Mouse (Mus musculus) monocyte, adult 5-6 weeks (primary cell): ENCODE measurements around the gene Sec11a. TPM values are rescaled to one million over a fixed set of nuclear protein-coding genes. Genes with fewer than 3 reads are reported as not detected.
"Not testable (repeated sequence)": the region's sequence is repeated elsewhere in the genome, so short reads cannot be mapped to it uniquely, and the experiment has no call there.

Experiments used
- ATAC-seq: fragments of 153-309, 156-312 bp; replicated peaks from 2 replicates; pipeline ENCODE4 v1.8.0; 2017; ENCODE audit warnings: mild to moderate bottlenecking; ENCODE audit not compliant: low TSS enrichment, insufficient number of reproducible peaks, severe bottlenecking, poor library complexity, low FRiP score
- total RNA-seq: library from RNA; stranded (forward); fragments of 200-1000, 200-491, 200-594 nt; gene quantifications from 3 replicates; pipeline ENCODE4 v1.2.3, GENCODE M21; 2017

Sec11a gene
- total RNA-seq: 316 to 442 TPM (median 424 TPM) in 3 replicates

DNA sequence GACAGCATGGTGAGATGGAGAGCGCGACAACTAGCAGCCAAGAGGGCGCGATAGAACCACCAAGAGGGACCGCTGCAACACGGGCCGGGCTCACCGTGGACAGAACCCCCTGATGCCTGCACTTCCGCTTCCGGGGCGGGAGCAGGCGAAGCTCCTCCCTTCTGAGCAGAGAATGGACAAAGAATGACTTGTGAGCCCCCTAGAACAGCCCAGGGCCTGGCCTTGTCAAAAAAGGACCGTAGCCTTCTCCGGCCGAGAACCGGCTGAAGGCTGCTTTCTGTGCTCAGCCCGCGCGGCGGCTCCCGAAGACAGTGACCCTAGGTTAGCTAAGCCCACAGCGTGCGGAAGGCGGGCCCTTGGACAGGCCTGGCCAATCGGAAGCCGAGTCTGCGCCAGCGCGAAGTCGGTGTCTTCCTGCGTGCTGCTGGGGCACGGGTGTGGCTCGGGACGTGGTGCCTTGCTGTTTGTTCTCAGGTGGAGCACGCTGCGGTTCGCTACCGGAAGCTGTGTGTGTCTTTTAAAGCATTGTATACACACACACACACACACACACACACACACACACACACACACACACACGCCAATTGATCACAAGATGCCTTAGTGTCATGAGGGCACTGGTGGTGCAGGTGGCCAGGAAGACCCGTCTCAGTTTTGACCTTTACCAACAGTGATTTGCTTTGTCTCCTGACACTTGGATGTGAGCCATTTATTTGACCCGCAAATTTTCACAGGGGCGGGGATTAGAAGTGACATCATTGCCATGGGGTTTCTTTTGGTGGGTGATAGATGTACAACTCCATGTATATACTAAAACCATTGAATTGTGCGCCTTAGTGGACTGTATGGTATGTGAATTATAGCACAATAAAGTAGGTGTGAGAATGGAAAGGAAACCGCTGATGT lies at the start of gene Sec11a:
Gene Sec11a, minus strand, starts transcription at position 336 of the 906 bp plus-strand sequence.
- peak; percentile 98 for ATAC-seq

DNA sequence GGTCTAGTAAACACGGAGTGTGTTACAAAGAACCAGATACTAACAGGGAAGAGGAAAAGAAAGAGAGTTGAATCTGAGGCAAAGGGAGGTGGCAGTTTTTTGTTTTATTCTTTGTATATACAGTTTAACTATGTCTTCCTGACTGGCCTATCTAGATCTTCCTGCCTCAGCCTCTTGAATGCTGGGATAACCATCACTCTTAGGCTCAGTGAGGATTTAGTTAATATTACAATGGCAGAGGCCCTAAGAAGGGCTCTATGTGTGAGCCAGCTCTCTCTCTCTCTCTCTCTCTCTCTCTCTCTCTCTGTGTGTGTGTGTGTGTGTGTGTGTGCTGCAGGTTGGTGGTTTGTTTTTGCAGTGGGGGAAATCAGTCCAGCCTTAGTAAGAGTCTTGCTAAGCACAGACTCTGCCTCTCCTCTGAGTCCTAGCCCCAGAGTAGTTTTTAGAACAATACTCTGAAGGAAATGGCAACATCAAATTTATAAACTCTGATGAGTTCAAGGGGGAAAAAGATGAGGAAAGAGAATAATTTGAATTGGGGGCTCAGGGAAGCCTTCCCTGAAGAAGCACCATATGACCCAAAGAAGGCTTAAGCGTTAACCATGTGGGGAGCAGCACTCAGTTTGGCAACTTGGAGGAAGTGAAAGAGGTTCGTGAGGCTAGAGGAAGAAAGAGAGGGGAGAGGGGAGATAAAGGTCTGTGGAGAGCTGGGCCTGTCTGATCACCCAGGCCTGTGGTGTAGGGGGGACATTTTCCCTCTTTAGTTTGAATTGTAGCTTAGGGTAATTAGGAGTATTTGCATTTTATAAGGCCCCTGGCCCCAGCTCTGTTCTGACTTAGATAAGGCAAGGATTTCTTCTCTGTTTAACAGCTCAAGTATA lies 47.9 kb upstream of the Sec11a start:
- ATAC-seq: peak; percentile 56

DNA sequence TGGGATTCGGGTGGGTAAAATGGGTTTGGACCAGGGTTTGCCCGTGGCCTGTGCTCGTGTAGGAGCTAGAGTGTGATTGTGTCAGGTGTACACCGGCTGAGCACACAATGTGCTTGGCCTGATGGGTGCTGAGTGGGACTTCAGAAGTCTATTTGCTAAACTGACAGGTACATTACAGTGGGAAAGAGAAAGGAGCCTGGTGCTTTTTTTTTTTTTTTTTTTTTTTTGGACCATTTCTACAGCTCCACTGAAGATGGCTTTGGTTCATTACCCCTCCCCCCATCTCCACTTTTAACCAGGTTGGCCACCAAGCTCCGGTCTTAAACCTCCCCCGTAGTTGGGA lies 47.1 kb upstream of the Sec11a start:
- no peak for ATAC-seq

DNA sequence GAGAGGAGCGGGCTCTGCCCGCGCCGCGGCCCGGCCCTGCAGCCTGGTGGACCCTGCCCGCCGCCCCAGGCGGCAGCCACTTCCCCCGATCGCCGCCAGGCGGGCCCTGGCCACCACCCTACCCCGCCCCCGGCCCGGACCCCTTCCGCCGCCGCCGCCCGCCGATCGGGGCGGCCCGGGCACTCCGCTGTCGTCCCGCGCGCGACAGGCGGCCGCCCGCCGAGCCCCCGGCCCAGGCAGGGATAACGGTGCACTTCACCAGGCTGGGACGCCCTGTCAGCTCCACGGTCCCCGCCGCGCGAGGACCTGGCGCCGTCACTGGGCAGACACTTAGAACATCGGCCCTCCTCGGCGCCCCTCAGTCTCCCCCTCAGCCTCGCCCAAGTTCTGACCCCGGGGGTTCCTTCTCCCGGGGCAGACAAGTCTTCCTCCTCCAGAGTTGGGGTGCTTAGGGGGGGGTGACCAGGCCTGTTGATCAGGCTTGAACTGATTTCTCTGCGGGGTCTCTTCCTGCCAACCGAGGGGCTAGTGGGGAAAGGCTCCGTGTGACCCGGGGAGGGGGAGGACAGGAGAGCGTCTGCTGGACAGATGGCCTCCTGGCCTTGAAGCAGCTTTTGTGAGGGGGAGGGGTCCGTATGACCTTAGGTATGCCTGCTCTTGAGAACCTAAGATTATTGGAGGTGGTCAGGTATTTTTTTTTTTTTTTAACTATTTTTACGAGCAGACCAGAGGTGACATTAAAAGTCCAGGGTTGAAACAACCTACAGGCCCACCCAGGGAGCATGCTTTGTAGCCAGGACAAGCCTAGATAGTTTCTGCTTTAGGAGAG lies 46.5 kb upstream of the Sec11a start:
- no peak for ATAC-seq

DNA sequence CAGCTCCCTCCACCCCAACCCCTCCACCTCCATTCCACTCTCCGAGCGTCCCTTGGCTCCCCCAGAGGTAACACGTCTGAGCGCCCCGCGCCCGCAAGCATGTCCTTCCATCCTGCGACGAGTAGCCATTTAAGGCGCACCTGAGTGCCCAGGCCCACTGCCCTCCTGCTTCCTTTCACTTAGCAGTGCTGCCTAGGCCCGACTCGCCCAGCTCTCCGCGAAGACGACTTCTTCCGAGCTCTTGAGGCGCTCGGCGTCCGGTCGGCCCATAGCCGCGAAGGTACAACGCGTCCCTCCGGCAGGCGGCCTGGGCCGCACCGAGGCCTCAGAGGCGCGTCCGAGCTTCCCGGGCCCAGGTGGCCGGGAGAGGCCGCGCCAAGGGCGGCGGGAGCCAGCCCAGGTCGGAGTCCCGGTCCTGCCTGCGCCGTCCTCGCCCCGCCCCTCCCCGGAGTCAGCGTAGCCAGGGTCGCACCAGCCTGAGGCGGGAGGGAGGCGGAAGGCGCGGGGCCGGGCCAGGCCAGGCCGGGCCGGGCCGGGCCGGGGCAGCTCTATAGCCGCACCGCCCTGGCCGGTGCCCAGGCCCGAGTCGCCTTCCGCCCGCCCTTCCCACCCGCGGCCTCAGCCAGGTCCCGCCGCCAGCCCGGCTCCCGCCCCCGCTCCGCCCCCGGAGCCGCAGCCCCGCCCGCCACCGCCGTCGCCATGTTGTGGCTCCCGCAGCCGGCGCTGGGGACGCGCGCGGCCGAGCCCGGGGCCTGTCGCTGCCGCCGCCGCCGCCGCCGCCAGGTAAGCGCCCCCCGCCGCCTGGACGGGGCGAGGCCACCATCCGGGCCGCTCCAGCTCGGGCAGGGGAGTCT lies 45.6 kb upstream of the Sec11a start, which contains the start of gene Zfp592:
Gene Zfp592, plus strand, starts transcription at position 702 of the 854 bp plus-strand sequence.
- ATAC-seq: peak; percentile 33

DNA sequence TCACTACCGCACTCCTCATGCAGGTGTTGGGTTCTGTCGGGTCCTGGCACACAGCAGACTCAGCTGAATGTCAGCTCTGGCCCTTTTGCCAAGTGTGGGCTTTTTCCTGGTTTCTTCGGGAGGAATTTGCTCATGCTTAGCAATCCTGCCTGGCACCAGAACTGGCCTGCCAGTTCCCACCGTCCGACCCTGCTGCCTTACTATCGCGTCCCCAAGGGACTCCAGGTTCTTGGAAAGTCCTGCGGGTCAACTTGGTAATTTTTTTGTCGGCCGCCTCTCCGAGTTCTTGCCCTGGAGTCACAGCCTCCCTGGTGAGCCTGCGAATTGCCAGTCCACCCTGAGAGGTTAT lies 45.0 kb upstream of the Sec11a start:
- no peak for ATAC-seq

DNA sequence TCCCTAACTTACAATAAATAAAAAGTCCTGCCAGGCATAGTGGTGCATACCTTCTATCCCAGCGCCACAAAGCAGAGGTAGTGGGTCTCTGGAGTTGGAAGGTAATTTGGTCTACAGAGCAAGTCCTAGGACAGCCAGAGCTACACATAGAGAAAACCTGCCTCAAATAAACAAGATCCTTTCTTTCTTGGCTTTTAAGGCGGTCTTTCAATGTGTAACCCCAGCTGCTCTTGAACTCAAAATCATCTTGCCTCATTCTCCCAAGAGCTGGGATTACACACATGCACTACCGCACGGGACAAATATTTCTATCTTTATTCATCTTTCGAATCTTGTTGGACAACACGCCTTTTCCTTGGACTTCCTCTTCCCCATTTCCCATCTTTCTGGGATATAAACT lies 44.5 kb upstream of the Sec11a start:
- ATAC-seq: no peak

DNA sequence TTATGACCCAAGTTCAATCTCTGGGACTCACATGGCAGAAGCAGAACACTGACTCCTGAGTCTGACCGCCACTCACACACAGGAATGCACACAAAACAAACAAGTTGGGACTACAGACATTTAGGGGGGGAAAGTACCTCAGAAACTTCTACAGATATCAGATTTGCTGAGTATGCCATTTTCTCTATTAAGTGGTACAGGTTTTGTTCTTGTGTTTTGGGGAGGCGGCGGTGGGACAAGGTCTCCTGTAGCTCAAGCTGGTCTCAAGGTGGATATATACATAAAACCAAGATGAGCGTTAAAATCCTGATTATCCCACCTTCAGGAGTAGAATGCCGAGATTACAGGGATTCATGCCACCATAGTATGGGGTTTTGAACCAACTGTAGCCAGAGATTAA lies 44.0 kb upstream of the Sec11a start:
- ATAC-seq: no peak

DNA sequence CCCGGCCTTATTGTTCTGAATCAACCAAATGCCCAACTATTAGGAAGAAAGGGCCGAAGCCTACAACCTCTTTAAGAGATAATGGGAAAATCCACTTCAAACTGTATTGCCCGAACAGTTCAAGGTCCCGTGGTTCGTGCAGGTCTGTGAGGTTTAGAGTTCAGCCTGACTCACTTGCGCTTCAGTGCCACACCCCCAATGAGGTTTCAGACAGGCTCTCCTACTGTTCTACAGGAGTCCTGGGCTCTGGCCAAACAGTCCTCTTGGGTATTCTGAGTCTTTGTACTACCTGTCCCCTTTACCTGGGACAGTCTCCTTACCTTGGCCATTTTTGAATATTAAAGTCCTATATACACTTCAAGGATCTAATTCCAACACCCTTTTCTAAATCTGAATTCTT lies 42.7 kb upstream of the Sec11a start:
- no peak for ATAC-seq

DNA sequence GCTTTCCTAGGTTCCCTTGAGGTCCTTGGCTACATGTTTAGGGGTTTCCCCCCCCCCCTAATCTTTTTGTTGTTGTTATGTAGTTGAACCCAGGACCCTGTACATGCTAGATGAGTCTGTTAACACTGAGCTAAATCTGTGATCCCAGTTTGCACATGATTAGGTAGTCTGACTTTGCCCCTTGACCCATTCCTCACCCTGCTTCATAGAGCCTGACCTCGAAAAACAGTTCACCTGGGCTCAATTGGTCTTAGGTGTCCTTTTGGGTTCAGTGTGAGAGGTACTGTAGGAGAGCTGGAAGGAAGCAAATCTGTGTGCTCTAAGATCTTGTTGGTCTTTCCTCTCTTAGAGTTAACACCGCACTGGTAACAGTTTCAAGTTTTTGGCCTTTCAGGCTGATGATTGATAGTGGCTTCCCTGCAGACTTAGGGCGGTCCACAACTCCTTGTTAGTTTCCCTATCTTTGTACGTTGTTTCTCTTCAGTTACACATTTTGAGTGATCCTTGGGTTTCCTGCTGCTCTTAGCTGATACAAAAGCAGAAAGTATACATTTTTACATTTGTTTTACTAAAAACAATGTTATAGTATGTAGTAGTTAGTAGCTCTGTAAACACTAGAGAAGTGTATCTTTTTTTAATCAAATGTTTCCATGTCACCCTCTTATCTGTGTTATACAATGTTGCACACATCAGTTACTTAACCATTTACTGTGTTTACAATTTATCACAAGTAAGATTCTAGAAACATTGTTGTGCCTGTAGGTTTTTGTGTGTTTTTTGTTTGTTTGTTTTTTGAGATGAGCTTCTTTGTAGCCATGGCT lies 40.4 kb upstream of the Sec11a start:
- ATAC-seq: no peak

DNA sequence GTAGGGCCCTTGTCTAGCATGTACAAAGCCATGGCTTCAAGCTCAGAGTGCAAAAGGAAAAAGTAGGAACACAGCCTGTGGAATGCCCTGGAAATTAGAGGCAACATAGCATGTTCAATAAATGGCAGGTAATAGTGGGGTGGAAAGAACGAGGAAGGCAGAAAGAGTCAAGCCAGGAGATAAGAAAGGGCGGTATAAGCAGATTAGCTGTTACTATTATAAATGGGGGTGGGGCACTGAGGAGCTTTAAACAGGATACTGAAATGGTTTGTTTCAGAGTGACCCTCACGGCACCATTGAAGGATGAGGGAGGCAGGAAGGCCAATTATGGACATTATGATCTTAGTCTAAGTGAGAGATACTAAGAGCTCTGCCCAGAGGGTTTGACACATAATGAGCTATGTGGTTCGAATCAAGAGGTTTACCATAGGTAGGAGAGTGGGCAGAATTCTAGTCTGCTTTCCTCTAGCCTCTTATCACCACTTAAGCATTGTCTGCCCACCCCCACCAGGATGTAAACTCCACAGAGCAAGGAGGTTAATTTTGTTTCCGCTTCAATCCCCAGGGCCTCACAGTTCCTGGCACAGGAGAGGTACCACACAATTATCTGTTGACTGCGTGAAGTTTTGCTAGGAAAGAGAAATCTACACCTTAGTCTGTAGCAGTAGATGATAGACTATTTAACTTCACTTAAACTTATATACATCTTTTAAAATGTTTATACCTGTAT lies 39.0 kb upstream of the Sec11a start:
- no peak for ATAC-seq

DNA sequence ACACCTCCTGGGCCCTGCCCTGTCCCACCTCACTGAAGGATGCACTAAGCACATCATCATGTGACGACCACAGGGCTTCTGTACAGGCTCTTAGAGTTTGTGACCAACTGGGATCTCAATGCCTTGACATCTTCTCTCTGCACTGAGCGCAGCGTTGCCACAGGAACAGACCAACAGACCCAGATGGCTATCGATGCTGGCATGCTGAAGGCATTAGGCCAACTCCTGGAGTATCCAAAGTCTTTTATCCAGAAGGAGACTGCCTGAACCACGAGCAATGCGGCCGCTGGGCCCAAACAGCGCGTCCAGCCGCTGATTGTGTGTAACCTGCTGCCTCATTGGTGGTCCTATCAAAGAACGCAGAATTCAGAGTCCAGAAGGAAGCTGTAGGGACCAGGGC lies 33.0 kb upstream of the Sec11a start:
- ATAC-seq: no peak

DNA sequence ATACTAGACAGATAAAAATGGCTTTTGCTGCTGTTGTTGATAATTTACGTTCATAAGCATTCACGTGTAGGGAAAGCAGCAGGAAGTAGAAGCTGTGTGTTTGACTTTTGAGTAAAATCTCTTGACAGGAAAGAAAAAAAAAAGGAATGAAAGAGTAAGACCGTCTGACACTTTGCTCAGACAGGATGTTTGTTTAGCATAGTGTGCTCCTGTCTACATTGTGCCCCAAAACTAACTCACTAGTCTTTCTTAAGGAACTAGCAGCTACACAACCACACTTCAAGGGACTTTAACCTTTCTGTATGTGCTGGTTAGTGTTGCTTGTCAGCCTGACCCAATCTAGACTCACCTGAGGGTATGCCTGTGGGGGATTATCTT lies 26.0 kb upstream of the Sec11a start:
- not testable (repeated sequence) for ATAC-seq

DNA sequence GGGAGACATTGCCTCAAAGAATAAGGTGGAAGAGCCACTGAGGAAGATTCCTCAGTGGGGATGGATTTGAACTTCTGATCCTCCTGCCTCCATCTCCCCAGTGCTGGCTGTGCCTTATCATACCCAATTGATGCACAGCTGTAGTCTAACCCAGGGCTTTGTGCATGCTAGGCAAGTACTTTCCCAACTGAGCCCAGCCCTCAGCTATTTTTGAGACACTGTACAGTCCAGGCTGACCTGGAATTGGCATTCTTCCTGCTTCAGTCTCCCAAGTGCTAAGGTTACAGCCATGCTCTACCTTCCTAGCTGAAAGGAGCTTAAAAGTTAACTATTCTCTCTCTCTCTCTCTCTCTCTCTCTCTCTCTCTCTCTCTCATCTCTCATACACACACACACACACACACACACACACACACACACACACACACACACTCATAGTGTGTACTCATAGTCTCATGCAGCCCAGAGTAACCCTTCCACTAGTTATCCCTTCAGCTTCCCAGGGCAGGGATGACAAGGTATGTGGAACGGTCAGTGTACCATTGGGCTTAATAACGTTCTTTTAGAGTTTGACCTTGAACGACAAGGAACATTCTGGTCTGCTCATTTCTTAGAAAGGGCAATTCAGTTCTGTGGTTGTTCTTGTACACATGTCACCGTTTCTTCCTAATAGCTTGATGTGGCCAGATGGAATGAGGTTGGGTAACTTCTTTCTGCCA lies 25.5 kb upstream of the Sec11a start:
- not testable (repeated sequence) for ATAC-seq

DNA sequence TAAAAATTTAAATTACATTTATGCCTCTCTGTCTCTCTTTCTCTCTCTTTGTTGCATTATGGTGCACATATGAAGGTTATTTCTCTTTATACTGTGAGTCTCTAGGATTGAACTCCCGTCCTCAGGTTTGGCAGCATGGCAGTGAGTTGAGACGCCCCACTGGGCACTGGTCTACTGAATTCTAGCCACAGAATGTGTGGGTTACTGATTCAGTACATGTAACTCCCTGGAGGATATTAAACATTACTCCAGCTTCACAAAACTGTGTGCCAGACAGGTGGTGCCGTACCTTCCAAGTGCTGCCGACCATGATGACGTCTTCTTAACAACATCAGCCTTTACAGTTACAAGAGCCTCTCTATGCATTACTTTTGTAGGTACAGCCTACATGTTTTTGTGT lies 24.5 kb upstream of the Sec11a start:
- ATAC-seq: no peak

DNA sequence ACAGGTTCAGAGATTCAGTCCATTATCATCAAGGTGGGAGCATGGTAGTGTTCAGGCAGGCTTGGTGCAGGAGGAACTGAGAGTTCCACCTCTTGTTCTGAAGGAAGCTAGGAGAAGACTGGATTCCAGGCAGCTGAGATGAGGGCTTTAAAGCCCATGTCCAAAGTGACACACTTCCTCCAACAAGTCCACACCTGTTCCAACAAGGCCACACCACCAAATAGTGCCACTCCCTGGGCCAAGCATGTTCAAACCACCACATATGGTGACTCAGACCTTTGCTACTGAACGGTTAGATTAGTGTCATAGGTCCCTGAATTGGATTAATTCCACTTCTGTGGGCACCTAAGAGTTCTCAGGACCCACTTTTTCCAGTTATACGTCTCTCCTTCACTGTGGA lies 23.8 kb upstream of the Sec11a start:
- no peak for ATAC-seq
